Mouse (Mus musculus) adipocyte (in vitro differentiated cells): ENCODE results near the gene L1cam.

Source experiments
- DNase-seq: peaks from one replicate; pipeline ENCODE4 v3.0.0-alpha.2; 2016; ENCODE audit warnings: low spot score

L1cam gene

GRCm38 (mm10) chrX:73877014-73877413, 18.9 kb downstream of the L1cam start:
- no peak for DNase-seq

- no peak for DNase-seq
Observed at GRCm38 (mm10) chrX:73875881-73876280, 20.0 kb downstream of the L1cam start.

GRCm38 (mm10) chrX:73871956-73872355, 23.9 kb downstream of the L1cam start:
- no peak for DNase-seq

- DNase-seq: no peak
Observed at GRCm38 (mm10) chrX:73871474-73871873, 24.4 kb downstream of the L1cam start.

- DNase-seq: peak; percentile 23
Observed at GRCm38 (mm10) chrX:73869334-73869733, 26.6 kb downstream of the L1cam start.

- DNase-seq: peak; percentile 5
Observed at GRCm38 (mm10) chrX:73867852-73868251, 28.1 kb downstream of the L1cam start.

GRCm38 (mm10) chrX:73867256-73867655, 28.6 kb downstream of the L1cam start:
- DNase-seq: no peak

GRCm38 (mm10) chrX:73864692-73865091, 31.2 kb downstream of the L1cam start:
- DNase-seq: no peak

GRCm38 (mm10) chrX:73855087-73855408, 40.9 kb downstream of the L1cam start:
- no peak for DNase-seq

GRCm38 (mm10) chrX:73854326-73855086, 41.4 kb downstream of the L1cam start:
- DNase-seq: no peak

GRCm38 (mm10) chrX:73836691-73837090, 59.2 kb downstream of the L1cam start:
- no peak for DNase-seq

- DNase-seq: no peak
Observed at GRCm38 (mm10) chrX:73835731-73836130, 60.2 kb downstream of the L1cam start.

GRCm38 (mm10) chrX:73824185-73825151, 71.4 kb downstream of the L1cam start, which contains the start of gene Pdzd4:
Gene Pdzd4, minus strand, starts transcription at chrX:73824969.
- DNase-seq: peak; percentile 7

GRCm38 (mm10) chrX:73823747-73824146, 72.2 kb downstream of the L1cam start:
- no peak for DNase-seq

- DNase-seq: no peak
Observed at GRCm38 (mm10) chrX:73816596-73817314, 79.2 kb downstream of the L1cam start.

- DNase-seq: no peak
Observed at GRCm38 (mm10) chrX:73815072-73815471, 80.8 kb downstream of the L1cam start.

GRCm38 (mm10) chrX:73805814-73806213, 90.1 kb downstream of the L1cam start:
- no peak for DNase-seq
